Mouse (Mus musculus): ENCODE measurements around the gene Olfr198.
"Not testable (repeated sequence)": the region's sequence is repeated elsewhere in the genome, so short reads cannot be mapped to it uniquely, and the experiment has no call there.

Gene Olfr198

DNA sequence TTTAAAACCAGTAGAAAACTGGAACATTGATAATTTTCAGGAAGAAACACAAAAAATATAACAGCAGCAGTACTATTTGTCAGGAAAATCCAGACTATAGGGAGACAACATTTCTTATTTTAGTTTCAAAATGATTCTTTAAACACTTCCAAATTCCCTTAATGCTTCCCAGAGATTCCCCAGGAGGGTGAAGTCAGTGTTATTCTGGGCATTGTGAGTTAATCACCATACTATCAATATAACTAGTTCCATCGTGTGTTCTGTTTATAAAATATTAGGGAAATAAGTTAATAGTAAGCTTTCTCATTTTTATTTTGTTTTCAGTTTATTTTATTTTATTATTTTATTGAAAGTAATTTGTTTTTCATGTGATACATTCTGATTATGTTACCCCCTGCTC, at the start of gene Olfr198:
Olfr198 (minus strand) TSS at position 101 of the 400 bp plus-strand sequence.
- not testable (repeated sequence) for DNase-seq (ENCODE audit: low read depth, low spot score)

DNA sequence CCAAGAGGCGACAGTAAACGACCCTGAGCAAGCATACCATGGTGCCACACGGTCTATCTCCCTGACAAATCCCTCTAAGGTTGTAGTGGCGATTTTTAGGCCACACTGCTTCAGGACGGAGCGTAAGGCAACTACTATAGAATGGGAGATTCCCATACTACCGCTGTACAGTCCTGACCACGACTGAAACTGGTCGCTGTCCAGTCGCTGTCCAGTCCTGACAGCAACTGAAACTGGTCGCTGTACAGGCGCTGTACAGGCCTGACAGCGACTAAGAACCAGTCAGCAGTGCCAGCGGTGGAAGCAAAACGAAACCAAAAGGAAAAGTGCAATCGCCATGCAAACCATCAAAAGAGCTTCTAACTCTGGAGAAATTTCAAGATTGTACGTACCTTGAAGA, 46.4 kb upstream of the Olfr198 start:
- DNase-seq (ENCODE audit: low read depth, low spot score), result no peak

DNA sequence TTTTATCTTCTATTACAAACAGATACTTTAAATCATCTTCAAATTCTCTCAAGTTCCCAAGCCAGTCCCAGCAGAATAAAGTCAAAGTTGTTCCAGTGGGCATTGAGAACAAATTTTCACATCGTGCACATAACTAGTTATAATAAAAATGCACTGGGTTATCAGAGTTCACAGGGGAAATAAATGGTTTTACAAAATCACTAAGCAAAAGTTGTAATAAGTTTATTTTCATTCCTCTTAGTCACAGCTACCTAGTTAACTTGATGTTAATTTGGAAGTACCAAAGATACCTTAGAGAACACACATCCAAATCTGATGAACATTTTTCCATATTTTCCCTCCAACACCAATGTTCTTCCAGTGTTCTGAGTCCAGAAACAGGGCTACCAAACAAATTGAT, 16.3 kb upstream of the Olfr198 start, which contains the start of gene Olfr199:
Olfr199 (minus strand) TSS at position 101 of the 400 bp plus-strand sequence.
- DNase-seq (ENCODE audit: low read depth, low spot score), result not testable (repeated sequence)

DNA sequence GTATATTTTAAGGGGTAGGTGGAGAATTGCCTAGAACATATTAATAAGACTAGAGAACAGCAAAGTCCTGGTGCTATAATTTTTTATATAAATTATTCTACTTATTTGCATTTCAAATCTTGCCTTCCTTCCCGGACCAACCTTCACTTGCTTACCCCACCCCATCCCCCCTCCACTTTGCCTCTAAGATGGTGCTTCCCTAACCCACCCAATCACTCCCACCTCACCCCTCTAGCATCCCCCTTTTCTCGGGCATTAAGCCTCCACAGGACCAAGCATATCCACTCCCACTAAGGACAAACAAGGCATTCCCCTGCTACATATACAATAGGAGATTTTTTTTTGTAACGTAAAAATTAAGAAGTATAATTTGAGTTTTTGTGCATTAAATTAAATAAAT, 14.5 kb upstream of the Olfr198 start:
- DNase-seq (ENCODE audit: low read depth, low spot score), result not testable (repeated sequence)

DNA sequence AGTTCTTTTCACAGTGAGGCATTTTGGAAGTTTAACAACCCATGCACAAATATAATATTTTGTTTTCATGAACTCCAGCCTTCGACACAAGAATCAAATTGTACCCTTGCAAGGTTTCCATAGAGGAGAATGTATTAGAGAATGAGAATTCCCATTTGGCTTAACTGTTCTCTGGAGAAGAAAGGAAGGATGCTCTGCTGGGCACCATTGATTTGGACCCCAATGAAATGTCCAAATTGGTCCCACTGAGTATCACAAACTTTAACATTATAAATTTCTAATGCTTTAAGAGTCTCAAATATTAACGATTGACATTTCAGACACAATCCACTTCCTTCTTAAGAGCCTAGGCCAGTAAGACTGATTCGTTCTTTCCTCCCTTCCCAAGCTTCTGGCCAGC, 33.0 kb downstream of the Olfr198 start, which contains the start of gene Olfr196:
Olfr196 (minus strand) TSS at position 101 of the 400 bp plus-strand sequence.
- DNase-seq (ENCODE audit: low read depth, low spot score), result no peak

DNA sequence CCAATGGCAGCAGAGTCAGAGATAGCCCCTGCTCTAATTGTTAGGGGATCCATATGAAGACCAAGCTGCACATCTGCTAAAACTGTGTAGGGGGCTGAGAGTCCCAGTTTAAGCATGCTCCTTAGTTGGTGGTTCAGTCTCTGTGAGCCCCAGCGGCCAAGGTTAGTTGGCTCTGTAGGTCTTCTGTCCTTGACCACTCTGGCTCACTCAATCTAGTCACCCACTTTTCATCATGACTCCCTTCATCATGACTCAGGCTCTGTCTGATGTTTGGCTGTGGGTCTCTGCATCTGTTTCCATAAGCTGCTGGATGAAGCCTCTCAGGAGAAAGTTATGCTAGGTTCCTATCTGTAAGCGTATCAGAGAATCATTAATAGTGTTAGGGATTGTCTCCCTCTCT, 51.3 kb downstream of the Olfr198 start:
- DNase-seq (ENCODE audit: low read depth, low spot score), result no peak

Measured in c-Kit-negative CD71-positive TER-119-positive erythroid progenitor cells, embryonic 14.5 days (primary cell).